Mouse (Mus musculus) spleen, adult 2 months (tissue): ENCODE measurements around the gene Tenm3.

Experiments used
- CTCF ChIP-seq: fragments of 200-500 bp; IDR thresholded peaks from 2 replicates; pipeline ENCODE4 v1.5.1; 2011; ENCODE audit warnings: mild to moderate bottlenecking, inconsistent platforms; ENCODE audit not compliant: insufficient read depth, insufficient read length, insufficient replicate concordance; ENCODE audit errors: extremely low read depth
- POLR2A ChIP-seq: fragments of 200-500 bp; IDR thresholded peaks from 2 replicates; pipeline ENCODE4 v1.6.1; 2011; ENCODE audit warnings: low read depth, low read length, inconsistent platforms

GRCm38 (mm10) chr8:48277986-48278635 lies 565.6 kb downstream of the Tenm3 start:
- TF ChIP-seq CTCF (no peak), POLR2A (no peak)
